Mouse (Mus musculus): ENCODE results near the gene Krtap3-1. TPM values are rescaled to one million over a fixed set of nuclear protein-coding genes. Genes with fewer than 3 reads are reported as not detected.

The Krtap3-1 gene
- polyA plus RNA-seq, 1 experiment from 2014 or later: not detected

DNA sequence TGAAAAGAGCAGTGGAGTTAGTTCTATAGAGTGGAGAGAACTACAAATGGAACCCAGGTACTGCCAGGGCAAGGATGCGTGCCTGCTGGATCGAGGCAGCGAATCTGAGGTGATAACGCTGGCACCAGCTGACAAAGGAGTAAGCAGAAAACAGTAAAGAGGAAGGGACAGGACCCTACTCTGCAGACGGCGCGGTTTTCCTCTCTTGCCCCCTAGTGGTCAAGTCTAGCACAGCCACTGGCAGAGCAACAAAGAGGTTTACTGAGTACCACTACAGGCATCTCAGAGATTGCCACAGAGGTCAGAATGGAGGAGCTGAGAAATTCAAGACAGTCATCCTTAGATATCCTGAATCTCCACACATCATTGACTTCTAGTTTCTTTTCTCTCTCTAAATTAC is 7.7 kb upstream of the Krtap3-1 start:
- no peaks in the 10 kb centered on the region for H3K9me3 ChIP-seq
- H3K36me3 ChIP-seq: no peaks in the 10 kb centered on the region
- H3K4me3 ChIP-seq (replicated peaks): no peak overlapping the region; the same call in 1 of the 2 replicates
- peak overlapping the region; percentile 44 for H3K4me2 ChIP-seq (replicated peaks)
- ATAC-seq: peak; percentile 81
- no peaks in the 10 kb centered on the region for H3K4me1 ChIP-seq (replicated peaks)
- no peaks in the 10 kb centered on the region for H3K27me3 ChIP-seq
- WGBS: 3% methylated on average over 7 of the region's 7 CpGs
- H3K27ac ChIP-seq: no peak overlapping the region
- peak overlapping the region; percentile 34; the same call in 1 of the 2 replicates for H3K9ac ChIP-seq (replicated peaks)

- Histone ChIP-seq H3K27ac (no peak overlapping the region), H3K36me3 (no peaks in the 10 kb centered on the region)
- 2% methylated on average over 4 of the region's 4 CpGs for WGBS
These were observed 6.7 kb upstream of the Krtap3-1 start for GRCm38 (mm10) chr11:99573164-99573563.

DNA sequence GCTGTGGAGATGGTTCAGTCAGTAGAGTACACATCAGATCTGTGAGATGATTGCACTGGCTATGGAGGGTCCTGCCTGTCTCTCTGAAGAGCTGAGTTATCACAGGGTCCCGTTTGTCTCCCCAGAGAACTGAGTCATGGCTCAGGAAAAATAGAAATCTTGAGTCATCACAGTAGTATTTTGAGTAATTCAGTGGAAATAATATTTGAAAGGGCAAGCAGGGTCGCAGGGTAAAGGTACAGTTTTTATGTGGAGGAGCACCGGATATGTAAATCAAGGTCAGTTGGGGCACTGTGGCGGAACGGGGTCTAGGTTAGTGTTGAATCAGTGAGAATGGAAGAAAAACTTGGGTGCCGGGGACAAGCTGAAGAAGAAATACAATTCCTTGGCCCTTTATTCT is 3.9 kb downstream of the Krtap3-1 start:
- no peaks in the 10 kb centered on the region for H3K36me3 ChIP-seq
- no peak overlapping the region for H3K27ac ChIP-seq
- no peaks in the 10 kb centered on the region for H3K9me3 ChIP-seq
- H3K9ac ChIP-seq (replicated peaks): no peak overlapping the region
- H3K4me3 ChIP-seq (replicated peaks): no peak overlapping the region
- no peaks in the 10 kb centered on the region for H3K27me3 ChIP-seq
- WGBS: 86% methylated on average over 6 of the region's 6 CpGs
- no peak for ATAC-seq
- no peak overlapping the region for H3K4me2 ChIP-seq (replicated peaks)
- no peaks in the 10 kb centered on the region for H3K4me1 ChIP-seq (replicated peaks)

More at GRCm38 (mm10) chr11:99573164-99573563, 6.7 kb upstream of the Krtap3-1 start:
- Histone ChIP-seq H3K27me3 (no peaks in the 10 kb centered on the region), H3K4me2 (replicated peaks) (no peak overlapping the region), H3K4me1 (replicated peaks) (no peaks in the 10 kb centered on the region), H3K9ac (replicated peaks) (no peak overlapping the region), H3K4me3 (replicated peaks) (no peak overlapping the region), H3K9me3 (no peaks in the 10 kb centered on the region)
- ATAC-seq: no peak

- Histone ChIP-seq H3K27me3 (no peaks in the 10 kb centered on the region), H3K27ac (no peak within 1 kb of the TSS), H3K9ac (replicated peaks) (no peak within 1 kb of the TSS), H3K9me3 (no peaks in the 10 kb centered on the region), H3K4me2 (replicated peaks) (no peak within 1 kb of the TSS), H3K4me1 (replicated peaks) (no peaks in the 10 kb centered on the region), H3K4me3 (replicated peaks) (no peak within 1 kb of the TSS), H3K36me3 (no peaks in the 10 kb centered on the region)
- no peak for ATAC-seq
- WGBS: 95% methylated on average over 9 of the region's 9 CpGs
These were observed 7.1 kb downstream of the Krtap3-1 start, which contains the start of gene Gm11939 for GRCm38 (mm10) chr11:99559366-99559765. TSS of gene Gm11939 (minus strand) at chr11:99559466.

GRCm38 (mm10) chr11:99557976-99558745 is 8.3 kb downstream of the Krtap3-1 start:
- Histone ChIP-seq H3K4me2 (replicated peaks) (no peak overlapping the region), H3K36me3 (no peaks in the 10 kb centered on the region), H3K4me3 (replicated peaks) (no peak overlapping the region), H3K27me3 (no peaks in the 10 kb centered on the region), H3K9me3 (no peaks in the 10 kb centered on the region), H3K9ac (replicated peaks) (no peak overlapping the region), H3K4me1 (replicated peaks) (no peaks in the 10 kb centered on the region), H3K27ac (no peak overlapping the region)
- ATAC-seq: no peak
- 79% methylated on average over 3 of the region's 3 CpGs for WGBS

DNA sequence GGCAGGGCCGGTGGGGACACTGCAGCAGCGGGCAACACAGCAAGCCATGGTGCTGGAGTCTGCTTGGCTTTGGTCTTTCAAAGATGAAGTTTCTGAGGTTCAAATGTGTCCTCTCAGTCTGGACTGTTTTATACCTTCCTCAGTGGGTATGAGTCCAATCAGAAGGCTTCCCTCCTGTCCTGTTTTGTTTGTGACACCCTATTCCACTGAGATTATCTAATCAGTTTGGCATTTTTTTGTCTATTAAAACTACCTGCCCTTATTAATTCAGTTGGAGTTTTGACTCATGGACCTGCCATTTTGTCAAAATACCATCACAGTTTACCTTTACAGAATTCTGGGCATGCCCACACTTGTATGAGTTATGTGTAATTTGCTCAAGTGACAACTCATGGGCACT is 9.7 kb downstream of the Krtap3-1 start, which contains the start of gene Krtap3-2:
Krtap3-2 (minus strand) TSS at position 101 of the 400 bp plus-strand sequence.
- ATAC-seq: no peak
- Histone ChIP-seq H3K9ac (replicated peaks) (no peak within 1 kb of the TSS), H3K4me2 (replicated peaks) (no peak within 1 kb of the TSS), H3K27me3 (no peaks in the 10 kb centered on the region), H3K4me3 (replicated peaks) (no peak within 1 kb of the TSS), H3K36me3 (no peaks in the 10 kb centered on the region), H3K4me1 (replicated peaks) (no peaks in the 10 kb centered on the region), H3K27ac (no peak within 1 kb of the TSS), H3K9me3 (no peaks in the 10 kb centered on the region)
- 88% methylated on average over 2 of the region's 2 CpGs for WGBS

GRCm38 (mm10) chr11:99556195-99556594 is 10.2 kb downstream of the Krtap3-1 start:
- no peak overlapping the region for H3K27ac ChIP-seq
- H3K4me1 ChIP-seq (replicated peaks): no peaks in the 10 kb centered on the region
- no peak overlapping the region for H3K4me3 ChIP-seq (replicated peaks)
- ATAC-seq: no peak
- H3K27me3 ChIP-seq: no peaks in the 10 kb centered on the region
- 88% methylated on average over 2 of the region's 2 CpGs for WGBS
- H3K9ac ChIP-seq (replicated peaks): no peak overlapping the region
- H3K9me3 ChIP-seq: no peaks in the 10 kb centered on the region
- H3K36me3 ChIP-seq: no peaks in the 10 kb centered on the region
- H3K4me2 ChIP-seq (replicated peaks): no peak overlapping the region

DNA sequence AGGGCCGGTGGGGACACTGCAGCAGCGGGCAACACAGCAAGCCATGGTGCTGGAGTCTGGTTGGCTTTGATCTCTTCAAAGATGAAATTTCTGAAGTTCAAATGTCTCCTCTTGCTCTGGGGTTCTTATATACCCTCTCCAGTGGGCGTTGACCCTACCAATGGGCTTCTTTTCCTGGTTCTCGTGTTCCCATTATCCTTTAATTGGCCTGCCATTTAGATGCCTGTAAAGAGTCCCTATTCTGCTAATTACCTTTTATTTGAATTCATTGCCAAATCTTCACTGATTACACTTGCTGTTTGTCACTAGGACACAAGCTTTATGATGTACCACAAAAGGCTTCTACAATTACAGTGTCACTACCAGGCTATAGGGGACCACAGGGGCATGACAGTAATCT is 15.7 kb downstream of the Krtap3-1 start, which contains the start of gene Krtap3-3:
Krtap3-3 (minus strand) TSS at position 101 of the 400 bp plus-strand sequence.
- H3K4me3 ChIP-seq (replicated peaks): no peak within 1 kb of the TSS
- no peaks in the 10 kb centered on the region for H3K4me1 ChIP-seq (replicated peaks)
- 72% methylated on average over 4 of the region's 4 CpGs for WGBS
- ATAC-seq: no peak
- H3K36me3 ChIP-seq: no peaks in the 10 kb centered on the region
- H3K27ac ChIP-seq: no peak within 1 kb of the TSS
- H3K4me2 ChIP-seq (replicated peaks): no peak within 1 kb of the TSS
- no peaks in the 10 kb centered on the region for H3K27me3 ChIP-seq
- H3K9me3 ChIP-seq: no peaks in the 10 kb centered on the region
- H3K9ac ChIP-seq (replicated peaks): no peak within 1 kb of the TSS

DNA sequence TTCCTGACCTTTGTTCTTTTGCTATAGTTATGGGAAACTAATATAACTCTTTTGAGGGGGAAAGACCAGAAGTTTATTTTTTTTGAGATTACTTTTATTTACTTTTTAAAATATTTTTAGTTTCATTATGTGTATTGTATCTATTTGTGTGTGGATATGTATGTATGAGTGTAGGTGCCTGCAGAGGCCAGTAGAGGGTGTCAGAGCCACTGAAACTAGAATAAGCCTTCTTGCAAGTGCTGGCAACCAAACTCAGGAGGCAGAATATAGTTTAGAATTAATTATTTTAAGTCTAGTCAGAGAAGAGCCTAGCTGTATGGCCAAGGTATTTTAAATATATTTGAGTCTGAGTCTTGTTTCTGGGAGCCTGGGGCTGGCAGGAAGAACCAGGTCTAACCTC is 18.5 kb downstream of the Krtap3-1 start:
- ATAC-seq: no peak
- Histone ChIP-seq H3K4me2 (replicated peaks) (no peak overlapping the region), H3K9me3 (no peaks in the 10 kb centered on the region), H3K9ac (replicated peaks) (no peak overlapping the region), H3K36me3 (no peaks in the 10 kb centered on the region), H3K4me3 (replicated peaks) (no peak overlapping the region), H3K27ac (no peak overlapping the region), H3K4me1 (replicated peaks) (no peaks in the 10 kb centered on the region), H3K27me3 (no peaks in the 10 kb centered on the region)

DNA sequence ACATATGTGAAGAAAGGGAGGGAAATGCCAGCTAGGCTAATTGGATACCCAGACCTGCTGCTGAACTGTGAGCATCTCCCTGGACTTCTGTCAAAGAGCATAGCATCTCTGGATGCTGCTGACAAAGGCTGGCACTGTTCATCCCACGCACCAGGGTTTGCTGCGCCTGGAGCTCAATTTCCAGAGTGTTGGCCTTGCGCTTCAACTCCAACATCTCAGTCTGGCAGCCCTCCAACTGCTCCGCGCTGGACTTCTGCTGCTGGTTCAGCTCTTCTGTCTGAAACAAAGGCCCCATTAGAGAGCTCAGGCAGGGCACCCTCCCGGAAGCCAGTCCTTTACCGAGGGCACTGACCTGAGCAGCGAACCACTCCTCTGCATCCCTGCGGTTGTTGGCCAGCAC is 26.7 kb downstream of the Krtap3-1 start:
- WGBS: 67% methylated on average over 9 of the region's 9 CpGs
- H3K4me3 ChIP-seq (replicated peaks): no peak overlapping the region
- no peak overlapping the region for H3K27ac ChIP-seq
- no peaks in the 10 kb centered on the region for H3K9me3 ChIP-seq
- H3K27me3 ChIP-seq: no peaks in the 10 kb centered on the region
- H3K36me3 ChIP-seq: no peaks in the 10 kb centered on the region
- H3K4me1 ChIP-seq (replicated peaks): peaks cover 4% of the 10 kb centered on the region; the same call in 1 of the 2 replicates
- no peak overlapping the region for H3K9ac ChIP-seq (replicated peaks)
- ATAC-seq: no peak
- H3K4me2 ChIP-seq (replicated peaks): no peak overlapping the region

GRCm38 (mm10) chr11:99521288-99521860 is 45.1 kb downstream of the Krtap3-1 start, which contains the start of gene Krt39:
TSS of gene Krt39 (minus strand) at chr11:99521338.
- Histone ChIP-seq H3K9me3 (no peaks in the 10 kb centered on the region), H3K4me1 (replicated peaks) (no peaks in the 10 kb centered on the region), H3K4me3 (replicated peaks) (no peak within 1 kb of the TSS), H3K4me2 (replicated peaks) (no peak within 1 kb of the TSS), H3K27me3 (no peaks in the 10 kb centered on the region), H3K27ac (no peak within 1 kb of the TSS), H3K36me3 (no peaks in the 10 kb centered on the region), H3K9ac (replicated peaks) (no peak within 1 kb of the TSS)
- WGBS: 91% methylated on average over 13 of the region's 13 CpGs
- ATAC-seq: no peak
